Mouse (Mus musculus) heart, embryonic 11.5 days (tissue): ENCODE data around the gene Cdadc1. TPM values are rescaled to one million over a fixed set of nuclear protein-coding genes. Genes with fewer than 3 reads are reported as not detected.

ENCODE experiments used
- ATAC-seq: fragments of 200-750 bp; cut with Nextera tagmentation; replicated peaks from 2 replicates; pipeline ENCODE4 v1.8.0; 2017; ENCODE audit warnings: moderate library complexity; ENCODE audit not compliant: insufficient number of reproducible peaks, low FRiP score, low TSS enrichment
- H3K27ac ChIP-seq: fragments of 300-500 bp; sonication (generic); 2 replicates; pipeline ENCODE4 v1.5.1; 2014; ENCODE audit warnings: mild to moderate bottlenecking, low read depth, low read length
- H3K27me3 ChIP-seq: fragments of 300-500 bp; sonication (generic); 2 replicates; pipeline ENCODE4 v1.6.1; 2014; ENCODE audit warnings: mild to moderate bottlenecking, low read length, mixed read lengths; ENCODE audit not compliant: control insufficient read depth, insufficient read depth
- H3K36me3 ChIP-seq: fragments of 300-500 bp; sonication (generic); 2 replicates; pipeline ENCODE4 v1.6.1; 2014; ENCODE audit warnings: mild to moderate bottlenecking, low read length, moderate library complexity, mixed read lengths; ENCODE audit not compliant: control insufficient read depth, insufficient read depth
- H3K4me1 ChIP-seq: fragments of 300-500 bp; sonication (generic); 2 replicates; pipeline ENCODE4 v1.6.1; 2014; ENCODE audit warnings: low read length; ENCODE audit not compliant: control insufficient read depth, insufficient read depth
- H3K4me2 ChIP-seq: fragments of 300-500 bp; sonication (generic); 2 replicates; pipeline ENCODE4 v1.6.1; 2014; ENCODE audit warnings: mild to moderate bottlenecking, moderate library complexity
- H3K4me3 ChIP-seq: fragments of 300-500 bp; sonication (generic); 2 replicates; pipeline ENCODE4 v1.5.1; 2014; ENCODE audit warnings: low read depth, low read length
- H3K9ac ChIP-seq: fragments of 300-500 bp; sonication (generic); 2 replicates; pipeline ENCODE4 v1.6.1; 2014; ENCODE audit warnings: mild to moderate bottlenecking, low read depth, low read length, moderate library complexity
- H3K9me3 ChIP-seq: fragments of 300-500 bp; sonication (generic); replicated peaks from 2 replicates; pipeline ENCODE4 v1.6.1; 2016; ENCODE audit warnings: low read length; ENCODE audit not compliant: control insufficient read depth
- WGBS: fragments of 180-500 bp; shearing (Covaris S2); extraction: QIAGEN DNeasy Blood & Tissue Kit; methylation state at CpG from one replicate; pipeline ENCODE4 v1.1.7; 2014; ENCODE audit not compliant: insufficient replicate concordance; 5-methylcytosine and 5-hydroxymethylcytosine counted together
- polyA plus RNA-seq: library from polyadenylated mRNA; unstranded; fragments of >200 nt; fragmentation: Nextera tagmentation; extraction: Ambion mirVana; gene quantifications from 2 replicates; pipeline ENCODE4 v1.2.1, GENCODE M21; 2014

Gene Cdadc1
- polyA plus RNA-seq, 1 experiment from 2014 or later = 26.3 TPM

GRCm38 (mm10) chr14:59543956-59544355 lies 53.8 kb downstream of the Cdadc1 start:
- no peaks in the 10 kb centered on the region for H3K27me3 ChIP-seq
- no peak overlapping the region for H3K27ac ChIP-seq
- H3K9ac ChIP-seq = no peak overlapping the region
- no peaks in the 10 kb centered on the region for H3K9me3 ChIP-seq
- H3K4me1 ChIP-seq = no peaks in the 10 kb centered on the region
- H3K4me2 ChIP-seq = no peak overlapping the region
- no peaks in the 10 kb centered on the region for H3K36me3 ChIP-seq
- WGBS = 77% methylated on average over 5 of the region's 5 CpGs
- no peak overlapping the region for H3K4me3 ChIP-seq
- no peak for ATAC-seq

- H3K36me3 ChIP-seq = no peaks in the 10 kb centered on the region
- no peak for ATAC-seq
- H3K9ac ChIP-seq = no peak overlapping the region
- no peaks in the 10 kb centered on the region for H3K9me3 ChIP-seq
- no peaks in the 10 kb centered on the region for H3K27me3 ChIP-seq
- H3K4me1 ChIP-seq = no peaks in the 10 kb centered on the region
- no peak overlapping the region for H3K27ac ChIP-seq
- H3K4me2 ChIP-seq = no peak overlapping the region
- no peak overlapping the region for H3K4me3 ChIP-seq
- WGBS = 77% methylated on average over 3 of the region's 3 CpGs
Observed at GRCm38 (mm10) chr14:59543158-59543826, 54.5 kb downstream of the Cdadc1 start.

- Histone ChIP-seq H3K36me3 (no peaks in the 10 kb centered on the region), H3K4me3 (no peak overlapping the region), H3K9me3 (no peaks in the 10 kb centered on the region), H3K4me1 (no peaks in the 10 kb centered on the region), H3K9ac (no peak overlapping the region), H3K27ac (no peak overlapping the region), H3K4me2 (no peak overlapping the region), H3K27me3 (no peaks in the 10 kb centered on the region)
- WGBS = 87% methylated on average over 6 of the region's 6 CpGs
- no peak for ATAC-seq
Observed at GRCm38 (mm10) chr14:59540761-59541160, 57.0 kb downstream of the Cdadc1 start.

- H3K9me3 ChIP-seq = no peaks in the 10 kb centered on the region
- no peak for ATAC-seq
- H3K27ac ChIP-seq = no peak overlapping the region
- no peaks in the 10 kb centered on the region for H3K4me1 ChIP-seq
- no peak overlapping the region for H3K4me2 ChIP-seq
- no peak overlapping the region for H3K4me3 ChIP-seq
- no peaks in the 10 kb centered on the region for H3K27me3 ChIP-seq
- WGBS = 86% methylated on average over 2 of the region's 2 CpGs
- no peak overlapping the region for H3K9ac ChIP-seq
- H3K36me3 ChIP-seq = no peaks in the 10 kb centered on the region
Observed at GRCm38 (mm10) chr14:59540230-59540629, 57.5 kb downstream of the Cdadc1 start.

GRCm38 (mm10) chr14:59537829-59538432 lies 59.8 kb downstream of the Cdadc1 start:
- Histone ChIP-seq H3K4me1 (no peaks in the 10 kb centered on the region), H3K27me3 (no peaks in the 10 kb centered on the region), H3K27ac (no peak overlapping the region), H3K4me2 (no peak overlapping the region), H3K4me3 (no peak overlapping the region), H3K36me3 (no peaks in the 10 kb centered on the region), H3K9ac (no peak overlapping the region), H3K9me3 (no peaks in the 10 kb centered on the region)
- WGBS = 85% methylated on average over 4 of the region's 4 CpGs
- ATAC-seq = no peak

- H3K9me3 ChIP-seq = no peaks in the 10 kb centered on the region
- ATAC-seq = no peak
- no peak overlapping the region for H3K27ac ChIP-seq
- H3K27me3 ChIP-seq = no peaks in the 10 kb centered on the region
- H3K4me1 ChIP-seq = no peaks in the 10 kb centered on the region
- no peak overlapping the region for H3K4me2 ChIP-seq
- H3K9ac ChIP-seq = no peak overlapping the region
- H3K4me3 ChIP-seq = no peak overlapping the region
- H3K36me3 ChIP-seq = no peaks in the 10 kb centered on the region
Observed at GRCm38 (mm10) chr14:59533908-59534307, 63.9 kb downstream of the Cdadc1 start.

GRCm38 (mm10) chr14:59532986-59533385 lies 64.8 kb downstream of the Cdadc1 start:
- Histone ChIP-seq H3K9ac (no peak overlapping the region), H3K4me1 (no peaks in the 10 kb centered on the region)
- ATAC-seq = no peak

GRCm38 (mm10) chr14:59530801-59531200 lies 67.0 kb downstream of the Cdadc1 start:
- Histone ChIP-seq H3K4me2 (no peak overlapping the region), H3K4me1 (no peaks in the 10 kb centered on the region), H3K9ac (no peak overlapping the region), H3K27me3 (no peaks in the 10 kb centered on the region), H3K9me3 (no peaks in the 10 kb centered on the region), H3K36me3 (no peaks in the 10 kb centered on the region), H3K27ac (no peak overlapping the region), H3K4me3 (no peak overlapping the region)
- 84% methylated on average over 1 of the region's 1 CpGs for WGBS
- no peak for ATAC-seq

More at GRCm38 (mm10) chr14:59532986-59533385, 64.8 kb downstream of the Cdadc1 start:
- Histone ChIP-seq H3K27me3 (no peaks in the 10 kb centered on the region), H3K4me3 (no peak overlapping the region), H3K4me2 (no peak overlapping the region), H3K9me3 (no peaks in the 10 kb centered on the region), H3K27ac (no peak overlapping the region), H3K36me3 (no peaks in the 10 kb centered on the region)
- 83% methylated on average over 1 of the region's 1 CpGs for WGBS

- no peak for ATAC-seq
- 83% methylated on average over 5 of the region's 5 CpGs for WGBS
Observed at GRCm38 (mm10) chr14:59525843-59526242, 71.9 kb downstream of the Cdadc1 start.

More at GRCm38 (mm10) chr14:59525843-59526242, 71.9 kb downstream of the Cdadc1 start:
- H3K36me3 ChIP-seq = no peaks in the 10 kb centered on the region
- H3K9me3 ChIP-seq = no peaks in the 10 kb centered on the region
- H3K27me3 ChIP-seq = no peaks in the 10 kb centered on the region
- no peaks in the 10 kb centered on the region for H3K4me1 ChIP-seq
- H3K4me2 ChIP-seq = no peak overlapping the region
- H3K9ac ChIP-seq = no peak overlapping the region
- no peak overlapping the region for H3K27ac ChIP-seq
- no peak overlapping the region for H3K4me3 ChIP-seq
